Mouse (Mus musculus) neutrophil, adult 5-6 weeks (primary cell): Measurements from ENCODE around the gene Slit1. TPM values are rescaled to one million over a fixed set of nuclear protein-coding genes. Genes with fewer than 3 reads are reported as not detected.

Experiments
- ATAC-seq: fragments of 151-379, 151-347 bp; 2 replicates; pipeline ENCODE4 v1.8.0; 2017; ENCODE audit warnings: mild to moderate bottlenecking, moderate TSS enrichment; ENCODE audit not compliant: insufficient number of reproducible peaks, poor library complexity, low FRiP score, severe bottlenecking; ENCODE audit errors: extremely low read depth
- total RNA-seq: library from RNA; stranded (forward); fragments of 200-1000 nt; gene quantifications from 2 replicates; pipeline ENCODE4 v1.2.3, GENCODE M21; 2017

Slit1 gene
- total RNA-seq, 1 experiment from 2014 or later, result not detected

- ATAC-seq, result no peak
Observed at GRCm38 (mm10) chr19:41620366-41621092, 122.9 kb downstream of the Slit1 start.

DNA sequence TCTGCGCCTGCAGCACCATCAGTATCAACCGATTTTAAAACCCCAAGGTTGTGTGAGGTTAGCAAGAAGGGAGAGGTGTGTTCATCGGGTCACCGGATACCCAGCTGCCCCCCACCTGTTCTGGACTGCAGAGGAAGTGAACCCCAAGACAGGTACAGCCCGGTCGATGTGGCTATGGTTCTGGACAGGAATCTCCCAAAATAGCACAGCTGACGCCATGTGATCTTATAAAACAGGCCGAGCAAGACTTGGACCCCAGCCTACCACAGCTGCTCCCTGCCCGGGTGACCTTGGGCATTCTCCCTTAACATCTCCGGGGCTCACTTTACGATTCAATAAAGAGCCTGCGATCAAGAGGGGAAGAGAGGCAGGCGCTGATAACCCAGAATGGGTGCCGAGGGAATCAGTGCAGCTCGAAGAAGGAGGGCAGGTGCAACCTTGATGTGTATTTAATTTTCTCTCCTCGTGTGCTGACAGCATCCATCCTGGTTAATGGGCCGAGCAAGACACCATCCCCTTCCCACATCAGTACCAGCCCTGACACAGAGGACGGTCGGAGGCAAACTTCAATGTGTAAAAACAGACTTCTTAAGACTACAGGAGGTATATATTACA lies 124.6 kb downstream of the Slit1 start:
- no peak for ATAC-seq

DNA sequence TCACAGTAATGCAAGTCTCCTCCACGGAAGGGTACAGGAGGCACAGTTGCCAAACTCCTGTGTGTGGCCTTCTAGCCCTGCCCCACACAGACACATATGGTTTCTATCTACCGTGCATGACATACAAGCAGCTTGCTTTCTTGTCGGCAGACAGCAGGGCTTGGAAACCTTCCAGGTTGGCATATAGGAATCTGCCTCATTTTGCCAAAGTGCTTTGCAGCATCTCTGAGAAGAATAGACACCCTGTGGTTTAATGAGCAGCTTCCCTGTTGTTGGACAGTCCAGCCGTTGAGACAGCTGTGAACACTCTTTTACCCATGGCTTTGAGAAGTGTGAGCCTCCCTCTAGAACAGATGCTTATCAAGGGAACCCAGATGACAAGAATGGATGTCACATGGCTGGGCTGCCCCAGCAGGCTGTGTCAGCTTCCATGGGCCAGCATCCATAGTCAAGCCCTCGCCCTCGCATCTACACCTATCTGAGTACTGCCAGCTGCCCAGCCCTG lies 125.3 kb downstream of the Slit1 start:
- ATAC-seq, result no peak

DNA sequence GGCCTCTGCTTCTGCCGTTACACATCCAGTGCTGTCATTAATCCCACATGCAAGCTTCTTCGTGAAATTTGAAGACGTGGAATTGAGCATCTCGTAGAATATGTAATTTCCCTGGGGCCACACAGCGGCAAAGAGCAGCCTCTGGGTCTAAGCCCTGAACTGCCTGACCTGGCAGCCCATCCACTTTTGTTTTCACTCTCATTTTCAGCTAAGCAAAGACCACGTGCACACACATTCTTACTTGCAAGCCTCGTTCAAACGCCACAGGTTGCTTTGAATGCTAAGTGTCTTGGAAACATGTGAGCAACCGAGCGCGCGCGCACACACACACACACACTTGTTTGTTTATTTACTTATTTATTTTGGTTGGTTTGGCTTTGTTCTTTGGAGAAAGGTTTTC lies 126.4 kb downstream of the Slit1 start:
- no peak for ATAC-seq

DNA sequence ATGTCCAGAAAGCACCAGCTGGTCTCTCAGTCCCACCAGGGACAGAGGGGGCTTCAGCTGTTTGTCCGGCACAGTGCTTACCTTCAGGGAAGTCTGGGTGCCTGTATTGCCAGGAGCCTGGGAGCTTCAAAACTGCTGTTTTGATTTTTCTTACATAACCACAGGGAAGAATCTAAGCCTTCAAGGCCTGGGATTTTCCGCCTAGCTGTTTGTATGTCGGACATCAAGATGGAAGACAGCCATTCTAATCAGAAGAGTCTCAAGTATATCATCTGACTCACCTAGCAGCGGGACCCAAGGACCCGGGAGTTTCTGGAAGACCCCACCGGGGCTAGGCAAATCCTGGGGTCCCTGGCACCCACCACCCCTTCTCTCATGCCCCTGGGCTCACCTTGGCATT lies 127.2 kb downstream of the Slit1 start:
- no peak for ATAC-seq

DNA sequence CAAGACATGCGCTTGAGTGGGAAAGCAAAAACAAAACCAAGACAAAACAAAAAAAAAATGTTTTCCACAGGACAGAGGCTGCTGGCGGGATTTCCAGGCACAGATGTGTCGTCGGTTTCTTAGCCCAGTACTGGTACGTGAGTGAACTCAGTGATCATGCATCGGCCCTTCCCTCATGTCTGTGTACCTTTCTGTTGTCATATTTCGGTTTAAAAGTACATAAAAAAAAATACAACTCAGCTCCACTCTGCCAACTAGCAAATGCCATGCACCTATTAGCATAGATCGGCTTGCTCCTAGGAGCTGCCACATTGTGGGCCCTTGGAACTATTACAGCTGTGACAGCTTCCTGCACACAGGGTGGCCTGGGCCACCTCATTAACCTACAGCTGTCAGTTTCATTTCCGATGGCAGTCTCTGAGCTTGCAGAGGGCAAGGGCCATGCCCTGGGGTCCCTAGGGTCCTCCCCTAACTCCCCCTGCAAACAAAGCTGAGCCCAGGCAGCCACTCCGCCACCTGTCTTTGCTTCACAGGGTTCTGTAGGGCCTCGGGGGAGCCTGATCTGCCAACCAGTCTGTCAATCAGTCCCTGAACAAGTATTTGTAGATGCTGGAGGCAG lies 127.8 kb downstream of the Slit1 start:
- peak; percentile 79 for ATAC-seq

DNA sequence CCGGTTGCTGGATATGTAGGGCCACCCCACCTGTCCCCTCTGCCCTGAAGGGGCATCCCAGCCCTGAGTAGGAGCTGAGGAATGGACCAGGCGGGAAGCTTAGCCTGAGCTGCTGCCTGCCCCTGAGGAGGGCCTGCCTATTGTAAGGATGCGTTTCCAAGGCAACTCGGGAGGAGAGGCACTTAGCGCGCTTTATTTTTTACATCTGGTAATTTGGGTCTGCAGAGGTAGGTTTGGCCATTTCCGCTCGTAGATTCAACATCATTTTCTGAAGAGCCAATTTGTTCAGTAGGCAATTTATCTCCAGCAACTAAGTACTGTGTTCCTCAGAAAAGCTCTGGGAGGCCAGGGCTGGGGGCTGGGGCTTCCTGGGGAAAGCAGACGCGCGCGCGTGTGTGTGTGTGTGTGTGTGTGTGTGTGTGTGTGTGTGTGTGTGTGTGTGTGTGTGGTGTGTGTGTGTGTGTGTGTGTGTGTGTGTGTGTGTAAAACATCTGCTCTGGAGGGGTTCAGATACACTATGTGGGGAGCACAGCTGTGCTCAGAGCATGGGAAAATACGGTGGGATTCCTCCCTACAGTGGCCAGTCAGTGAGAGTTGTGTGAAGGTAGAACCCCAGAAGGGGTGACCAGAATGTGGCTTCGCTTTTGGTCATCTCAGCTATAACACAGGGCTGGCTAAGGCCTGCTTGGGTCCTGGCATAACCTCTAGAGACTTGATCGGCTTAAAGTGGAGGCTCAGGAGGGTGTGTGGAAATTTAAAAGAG lies 130.0 kb downstream of the Slit1 start:
- ATAC-seq, result no peak

DNA sequence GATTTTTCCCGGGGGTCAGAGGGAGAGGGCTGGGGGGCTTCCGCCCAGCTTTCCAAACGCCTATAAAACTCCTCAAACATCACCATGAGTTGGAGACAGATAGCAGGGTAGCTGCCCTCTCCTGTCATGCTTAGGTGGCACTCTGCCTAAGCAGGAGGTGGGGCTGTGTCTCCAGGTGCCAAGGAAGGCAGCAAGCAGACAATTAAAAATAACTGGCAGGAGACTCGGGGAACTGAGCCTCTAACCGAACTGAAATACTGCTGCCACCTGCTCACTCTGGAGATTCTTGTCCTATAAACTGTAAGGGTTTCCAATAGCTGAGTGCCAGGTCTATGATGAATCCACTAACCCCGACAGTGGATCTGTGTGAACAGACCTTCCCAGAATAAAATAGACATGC lies 131.8 kb downstream of the Slit1 start:
- ATAC-seq, result no peak

- no peak for ATAC-seq
Observed at GRCm38 (mm10) chr19:41606208-41606987, 137.1 kb downstream of the Slit1 start.

GRCm38 (mm10) chr19:41600647-41601046 lies 142.8 kb downstream of the Slit1 start:
- no peak for ATAC-seq

DNA sequence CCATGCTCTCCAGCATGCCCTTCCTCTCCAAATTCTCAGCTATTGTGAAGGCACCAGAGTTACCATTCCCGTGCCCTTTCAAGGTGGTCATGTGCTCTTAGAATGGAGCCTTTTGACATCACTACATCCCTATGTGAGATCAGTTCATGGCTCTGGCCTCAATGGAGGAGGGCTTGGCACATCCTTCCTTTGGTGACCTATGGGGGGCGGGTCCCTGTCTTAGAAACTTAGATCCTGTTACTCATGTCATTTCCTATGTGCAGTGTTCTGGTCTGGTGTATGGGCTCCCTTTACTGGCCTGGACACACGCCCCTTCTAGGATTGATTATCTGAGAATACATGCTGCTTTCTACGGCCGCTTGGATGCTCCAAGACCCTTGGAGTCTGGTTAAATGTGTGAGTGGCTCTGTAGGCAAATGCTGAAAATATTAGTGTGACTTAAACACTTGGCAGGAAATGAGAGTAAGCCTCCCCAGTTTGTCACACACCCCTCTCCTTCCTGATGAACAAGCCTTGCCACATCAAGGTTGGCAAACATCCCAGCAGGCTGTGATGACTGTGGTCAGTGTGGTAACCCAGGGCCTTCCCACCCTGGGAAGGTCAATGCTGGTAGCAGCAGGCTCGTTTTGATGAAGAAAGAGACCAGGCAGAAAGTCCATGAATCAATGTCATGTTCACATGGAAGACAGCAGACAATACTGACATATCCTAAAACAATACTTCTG lies 146.1 kb downstream of the Slit1 start:
- peak; percentile 36 for ATAC-seq

DNA sequence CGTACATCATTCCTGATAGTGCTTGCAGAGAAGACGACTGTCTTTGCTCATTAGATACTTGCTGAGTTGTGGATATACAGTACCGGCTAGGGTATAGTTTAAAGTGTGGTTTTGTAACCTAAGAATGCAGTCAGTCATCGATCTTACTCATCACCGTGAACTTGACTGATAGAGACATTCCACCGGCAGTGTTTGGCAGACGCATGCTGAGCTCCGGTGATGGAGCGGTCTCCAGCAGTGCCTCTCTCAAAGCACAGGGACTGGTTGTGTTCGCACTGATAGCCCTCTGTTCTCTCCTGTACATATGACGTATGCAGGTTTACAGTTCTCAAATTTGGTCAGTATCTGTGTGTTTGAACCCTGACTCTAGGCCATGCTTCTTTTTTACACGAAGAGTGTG lies 151.7 kb downstream of the Slit1 start:
- no peak for ATAC-seq

GRCm38 (mm10) chr19:41589681-41590080 lies 153.8 kb downstream of the Slit1 start:
- no peak for ATAC-seq

- ATAC-seq, result no peak
Observed at GRCm38 (mm10) chr19:41589026-41589425, 154.4 kb downstream of the Slit1 start.

DNA sequence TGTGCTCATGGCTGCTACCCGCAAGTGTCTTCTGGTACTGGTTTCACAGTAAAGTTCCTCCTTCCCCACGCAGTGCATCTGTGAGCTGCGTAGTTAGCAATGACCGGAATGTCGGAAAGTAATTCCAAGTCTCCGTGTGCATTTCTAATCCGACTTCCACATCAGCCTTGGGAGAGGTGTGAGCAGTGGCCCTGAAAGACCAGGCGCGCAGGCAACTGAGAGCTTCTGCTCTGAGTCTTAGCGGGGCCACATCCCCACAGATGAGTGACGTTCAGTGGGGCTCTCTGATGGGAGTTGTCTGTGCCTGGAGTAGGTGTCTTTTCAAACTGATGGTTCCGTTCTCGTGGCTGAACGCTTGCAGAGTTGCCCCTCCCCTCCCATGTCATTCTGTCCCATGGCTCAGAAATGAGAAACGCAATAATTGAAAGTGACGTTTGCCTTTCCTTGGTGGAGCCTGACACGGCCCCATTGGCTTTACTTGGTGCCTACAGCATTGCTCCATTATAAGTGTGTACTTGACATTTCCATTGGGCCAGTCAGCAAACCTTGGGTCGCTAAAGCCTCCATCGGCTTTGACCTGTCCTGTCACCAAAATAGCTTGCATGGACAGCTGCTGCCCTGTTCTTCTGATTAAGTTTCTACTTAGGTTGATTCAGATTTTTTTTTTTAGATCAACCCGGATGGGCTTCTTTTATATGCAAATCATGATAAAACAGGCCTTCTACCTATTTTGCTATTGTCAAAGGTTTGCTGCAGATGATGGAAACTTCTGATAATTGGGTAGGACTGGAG lies 155.8 kb downstream of the Slit1 start:
- ATAC-seq, result no peak

DNA sequence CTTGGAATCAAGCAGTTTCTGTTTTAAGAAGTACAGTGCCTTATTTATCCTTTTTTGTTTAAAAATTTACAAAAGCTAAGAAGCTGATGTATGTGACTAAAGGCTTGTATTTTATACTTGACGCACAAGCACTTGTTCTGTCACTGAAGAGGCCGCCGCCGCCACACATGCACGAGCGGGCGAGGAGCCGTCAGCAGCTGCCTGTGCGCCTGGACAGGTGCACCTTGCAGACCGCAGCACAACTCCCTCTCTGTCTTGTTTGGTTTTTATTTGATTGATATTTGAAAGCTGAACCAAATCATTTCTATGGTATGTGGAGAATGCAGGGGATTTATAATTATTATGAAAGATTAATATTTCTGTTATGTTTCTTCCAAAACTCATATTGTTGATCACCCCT lies 156.7 kb downstream of the Slit1 start:
- no peak for ATAC-seq

- no peak for ATAC-seq
Observed at GRCm38 (mm10) chr19:41582918-41583514, 160.4 kb downstream of the Slit1 start.
